Mouse (Mus musculus): ENCODE data around the gene App. TPM values are rescaled to one million over a fixed set of nuclear protein-coding genes. Genes with fewer than 3 reads are reported as not detected.

Gene App
- total and polyA plus RNA-seq, 3 experiments = 90.6 to 142 (median 141) TPM

- peaks cover 2% of the 10 kb centered on the region; the same call in 1 of the 2 replicates for H3K36me3 ChIP-seq (ENCODE audit: control insufficient read depth, insufficient read depth, low read length)
- no peak for TF ChIP-seq POLR2A (IDR thresholded peaks at IDR 0.05; ENCODE audit: insufficient read depth, low read depth, low read length)
- TF ChIP-seq EP300 (IDR thresholded peaks at IDR 0.05; ENCODE audit: insufficient read depth, low read depth, low read length) = no peak
- TF ChIP-seq CTCF (IDR thresholded peaks at IDR 0.05) = no peak
- no peak for DNase-seq
Measured at GRCm38 (mm10) chr16:85028396-85028795, 145.2 kb downstream of the App start.

GRCm38 (mm10) chr16:85024706-85025105, 148.9 kb downstream of the App start:
- 90% methylated on average over 8 of the region's 8 CpGs for WGBS
- no peak for DNase-seq
- H3K27ac ChIP-seq = no peak overlapping the region
- no peak overlapping the region for H3K4me3 ChIP-seq
- H3K9ac ChIP-seq (ENCODE audit: low read depth, low read length) = no peak overlapping the region
- TF ChIP-seq CTCF (IDR thresholded peaks at IDR 0.05) (no peak), EP300 (IDR thresholded peaks at IDR 0.05; ENCODE audit: insufficient read depth, low read depth, low read length) (no peak), POLR2A (IDR thresholded peaks at IDR 0.05; ENCODE audit: insufficient read depth, low read depth, low read length) (no peak)
- H3K27me3 ChIP-seq (ENCODE audit: control insufficient read depth, insufficient read depth, low read length) = no peaks in the 10 kb centered on the region
- peaks cover 2% of the 10 kb centered on the region; the same call in 1 of the 2 replicates for H3K36me3 ChIP-seq (ENCODE audit: control insufficient read depth, insufficient read depth, low read length)
- intact Hi-C loops (cut with DNase I) = loop anchor here (5.0 kb wide), 2 partner anchors 48 to 67 kb away; no protein-coding TSS in a partner anchor
- H3K4me1 ChIP-seq (ENCODE audit: control insufficient read depth, insufficient read depth, low read length) = no peaks in the 10 kb centered on the region
- no peaks in the 10 kb centered on the region for H3K79me2 ChIP-seq (replicated peaks; ENCODE audit: control insufficient read depth, insufficient read depth, low read length)

More at GRCm38 (mm10) chr16:85028396-85028795, 145.2 kb downstream of the App start:
- H3K4me1 ChIP-seq (ENCODE audit: control insufficient read depth, insufficient read depth, low read length) = no peaks in the 10 kb centered on the region
- intact Hi-C loops (cut with DNase I) = loop anchor here (5.0 kb wide), 2 partner anchors 44 to 71 kb away; no protein-coding TSS in a partner anchor
- no peaks in the 10 kb centered on the region for H3K27me3 ChIP-seq (ENCODE audit: control insufficient read depth, insufficient read depth, low read length)
- no peak overlapping the region for H3K4me3 ChIP-seq
- no peaks in the 10 kb centered on the region for H3K79me2 ChIP-seq (replicated peaks; ENCODE audit: control insufficient read depth, insufficient read depth, low read length)
- H3K27ac ChIP-seq = no peak overlapping the region
- 81% methylated on average over 4 of the region's 4 CpGs for WGBS
- H3K9ac ChIP-seq (ENCODE audit: low read depth, low read length) = no peak overlapping the region

GRCm38 (mm10) chr16:85023106-85023505, 150.5 kb downstream of the App start:
- DNase-seq = no peak
- Histone ChIP-seq H3K27ac (no peak overlapping the region), H3K79me2 (replicated peaks; ENCODE audit: control insufficient read depth, insufficient read depth, low read length) (no peaks in the 10 kb centered on the region), H3K36me3 (ENCODE audit: control insufficient read depth, insufficient read depth, low read length) (peaks cover 2% of the 10 kb centered on the region; the same call in 1 of the 2 replicates), H3K9ac (ENCODE audit: low read depth, low read length) (no peak overlapping the region), H3K4me3 (no peak overlapping the region), H3K4me1 (ENCODE audit: control insufficient read depth, insufficient read depth, low read length) (no peaks in the 10 kb centered on the region), H3K27me3 (ENCODE audit: control insufficient read depth, insufficient read depth, low read length) (no peaks in the 10 kb centered on the region)
- 60% methylated on average over 3 of the region's 3 CpGs for WGBS
- intact Hi-C loops (cut with DNase I) = no loop called here
- TF ChIP-seq CTCF (IDR thresholded peaks at IDR 0.05) = no peak

DNA sequence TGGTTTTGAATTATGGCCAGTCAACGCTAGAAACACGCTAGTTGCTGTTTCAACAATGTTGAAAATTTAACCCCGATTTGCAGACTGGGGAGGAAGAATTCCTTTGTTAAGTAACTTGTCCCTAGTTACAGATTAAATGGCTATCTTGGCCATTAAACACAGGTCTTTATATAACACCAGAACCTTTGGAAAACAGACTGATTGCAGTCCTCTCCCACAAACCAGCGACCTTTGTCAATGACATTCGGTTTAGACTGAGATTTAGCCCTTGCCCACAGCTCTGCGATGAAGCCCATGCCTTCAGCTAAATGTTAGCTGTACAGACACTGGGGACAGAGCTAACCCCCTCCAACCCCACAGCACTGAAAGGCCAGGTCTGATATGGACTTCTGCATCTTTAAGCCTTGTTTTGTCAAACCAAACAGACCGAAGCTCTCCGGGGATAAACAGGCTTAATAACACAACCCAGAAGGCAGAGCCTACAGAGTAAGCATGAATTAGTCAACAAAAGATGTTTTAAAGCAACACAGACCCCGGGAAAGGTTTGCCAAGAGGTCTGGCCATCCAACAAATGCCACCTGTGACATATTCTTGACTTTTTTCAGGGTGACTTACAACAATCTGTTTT, 152.8 kb downstream of the App start:
- H3K4me1 ChIP-seq (ENCODE audit: control insufficient read depth, insufficient read depth, low read length) = no peaks in the 10 kb centered on the region
- no peak overlapping the region for H3K9ac ChIP-seq (ENCODE audit: low read depth, low read length)
- intact Hi-C loops (cut with DNase I) = no loop called here
- H3K4me3 ChIP-seq = no peak overlapping the region
- 90% methylated on average over 9 of the region's 9 CpGs for WGBS
- peaks cover 2% of the 10 kb centered on the region; the same call in 1 of the 2 replicates for H3K36me3 ChIP-seq (ENCODE audit: control insufficient read depth, insufficient read depth, low read length)
- TF ChIP-seq CTCF (IDR thresholded peaks at IDR 0.05) = no peak
- no peaks in the 10 kb centered on the region for H3K79me2 ChIP-seq (replicated peaks; ENCODE audit: control insufficient read depth, insufficient read depth, low read length)
- no peak overlapping the region for H3K27ac ChIP-seq
- no peaks in the 10 kb centered on the region for H3K27me3 ChIP-seq (ENCODE audit: control insufficient read depth, insufficient read depth, low read length)
- no peak for DNase-seq

GRCm38 (mm10) chr16:85019273-85019672, 154.3 kb downstream of the App start:
- Histone ChIP-seq H3K9ac (ENCODE audit: low read depth, low read length) (no peak overlapping the region), H3K4me1 (ENCODE audit: control insufficient read depth, insufficient read depth, low read length) (no peaks in the 10 kb centered on the region), H3K4me3 (no peak overlapping the region), H3K36me3 (ENCODE audit: control insufficient read depth, insufficient read depth, low read length) (no peaks in the 10 kb centered on the region; the same call in 1 of the 2 replicates), H3K27ac (no peak overlapping the region), H3K27me3 (ENCODE audit: control insufficient read depth, insufficient read depth, low read length) (no peaks in the 10 kb centered on the region), H3K79me2 (replicated peaks; ENCODE audit: control insufficient read depth, insufficient read depth, low read length) (no peaks in the 10 kb centered on the region)
- intact Hi-C loops (cut with DNase I) = no loop called here
- 91% methylated on average over 5 of the region's 5 CpGs for WGBS
- no peak for DNase-seq
- TF ChIP-seq EP300 (IDR thresholded peaks at IDR 0.05; ENCODE audit: insufficient read depth, low read depth, low read length) (no peak), CTCF (IDR thresholded peaks at IDR 0.05) (no peak), POLR2A (IDR thresholded peaks at IDR 0.05; ENCODE audit: insufficient read depth, low read depth, low read length) (no peak)

DNA sequence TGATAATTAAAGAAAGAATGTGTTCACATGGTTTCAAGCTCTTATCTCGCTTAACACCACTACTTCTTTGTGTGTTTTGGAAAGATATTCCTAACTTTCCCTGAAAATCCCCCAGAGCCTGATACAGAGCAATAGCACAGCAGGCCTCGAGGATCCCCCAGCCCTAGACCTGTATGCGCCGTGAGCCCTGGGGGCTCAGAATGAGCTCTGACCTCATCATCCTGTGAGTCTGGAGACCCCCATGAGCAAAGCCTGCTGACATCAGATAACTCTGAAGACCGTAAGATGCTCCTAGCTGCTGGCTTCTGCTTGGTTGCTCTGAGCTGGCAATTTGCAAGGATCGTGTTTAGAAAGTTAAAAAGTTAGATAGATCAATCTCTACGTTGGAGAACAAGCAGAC, 155.7 kb downstream of the App start:
- Histone ChIP-seq H3K27me3 (ENCODE audit: control insufficient read depth, insufficient read depth, low read length) (no peaks in the 10 kb centered on the region), H3K4me1 (ENCODE audit: control insufficient read depth, insufficient read depth, low read length) (no peaks in the 10 kb centered on the region), H3K27ac (no peak overlapping the region), H3K36me3 (ENCODE audit: control insufficient read depth, insufficient read depth, low read length) (no peaks in the 10 kb centered on the region; the same call in 1 of the 2 replicates), H3K79me2 (replicated peaks; ENCODE audit: control insufficient read depth, insufficient read depth, low read length) (no peaks in the 10 kb centered on the region), H3K9ac (ENCODE audit: low read depth, low read length) (no peak overlapping the region), H3K4me3 (no peak overlapping the region)
- intact Hi-C loops (cut with DNase I) = no loop called here
- TF ChIP-seq CTCF (IDR thresholded peaks at IDR 0.05) = no peak
- TF ChIP-seq POLR2A (IDR thresholded peaks at IDR 0.05; ENCODE audit: insufficient read depth, low read depth, low read length) = no peak
- no peak for TF ChIP-seq EP300 (IDR thresholded peaks at IDR 0.05; ENCODE audit: insufficient read depth, low read depth, low read length)
- no peak for DNase-seq
- 67% methylated on average over 7 of the region's 7 CpGs for WGBS

Data from heart, adult 2 months (tissue).